Mouse (Mus musculus): ENCODE results near the gene Orai2. TPM values are rescaled to one million over a fixed set of nuclear protein-coding genes. Genes with fewer than 3 reads are reported as not detected.
"Not testable (repeated sequence)": the region's sequence is repeated elsewhere in the genome, so short reads cannot be mapped to it uniquely, and the experiment has no call there.

Gene Orai2
- total RNA-seq, 2 experiments from 2014 or later, result 2.8 to 3.0 TPM

DNA sequence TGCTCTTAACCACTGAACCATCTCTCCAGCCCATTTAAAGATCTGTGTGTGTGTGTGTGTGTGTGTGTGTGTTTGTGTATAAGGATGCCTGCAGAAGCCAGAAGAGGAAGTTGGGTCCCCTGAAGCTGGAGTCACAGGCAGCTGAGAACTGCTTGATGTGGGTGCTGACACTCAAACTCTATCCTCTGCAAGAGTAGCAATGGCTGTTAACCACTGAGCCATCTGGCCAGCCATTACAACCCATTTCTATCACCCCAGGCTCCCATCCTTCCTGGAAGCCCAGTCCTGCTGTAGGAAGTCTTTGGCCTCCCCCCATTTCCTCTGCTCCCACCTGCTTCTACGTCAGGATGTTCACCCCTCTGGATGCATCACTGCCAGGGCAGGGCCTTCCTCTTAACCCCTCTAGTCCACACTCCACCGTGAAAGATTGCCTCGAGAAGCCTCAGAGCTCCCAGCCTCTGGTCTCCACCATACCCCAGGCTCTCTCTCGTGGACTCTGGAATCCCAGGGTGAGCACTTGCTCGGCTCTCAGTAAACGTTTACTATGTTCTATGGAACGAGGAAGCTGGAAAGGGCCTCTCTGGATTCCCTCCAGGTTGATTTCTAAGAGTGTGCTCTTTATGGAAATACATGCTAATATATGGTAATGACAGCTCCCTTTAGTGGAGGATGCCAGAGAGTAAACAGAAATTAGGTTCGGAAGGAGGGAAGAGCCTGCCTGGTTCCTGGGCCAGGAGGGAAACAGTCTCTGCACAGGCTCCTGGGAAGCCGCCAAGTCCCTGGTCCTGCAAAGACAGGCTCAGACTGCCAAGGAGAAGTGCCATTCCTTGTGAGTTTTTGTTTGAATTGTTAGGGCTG lies 3.3 kb upstream of the Orai2 start:
- peak; percentile 20 to 52 for DNase-seq

DNA sequence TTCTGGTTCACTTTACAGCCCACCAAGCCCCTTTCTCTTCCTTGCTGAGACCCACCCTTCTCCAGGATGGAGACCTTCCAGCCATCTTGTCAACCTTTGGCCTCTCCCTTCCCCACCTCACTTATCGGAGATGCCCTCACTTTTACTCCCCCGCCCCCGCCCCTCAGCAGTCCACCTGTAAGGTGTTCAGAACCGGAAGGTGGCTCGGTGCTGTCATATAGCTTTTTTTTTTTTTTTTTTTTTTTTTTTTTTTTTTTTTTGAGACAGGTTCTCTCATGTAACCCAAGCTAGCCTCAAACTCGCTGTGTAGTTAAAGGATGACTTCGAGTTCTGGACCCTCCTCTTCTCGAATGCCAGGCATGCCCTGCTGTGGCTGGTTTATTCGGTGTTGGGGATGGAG lies 2.4 kb upstream of the Orai2 start:
- DNase-seq, result no peak

DNA sequence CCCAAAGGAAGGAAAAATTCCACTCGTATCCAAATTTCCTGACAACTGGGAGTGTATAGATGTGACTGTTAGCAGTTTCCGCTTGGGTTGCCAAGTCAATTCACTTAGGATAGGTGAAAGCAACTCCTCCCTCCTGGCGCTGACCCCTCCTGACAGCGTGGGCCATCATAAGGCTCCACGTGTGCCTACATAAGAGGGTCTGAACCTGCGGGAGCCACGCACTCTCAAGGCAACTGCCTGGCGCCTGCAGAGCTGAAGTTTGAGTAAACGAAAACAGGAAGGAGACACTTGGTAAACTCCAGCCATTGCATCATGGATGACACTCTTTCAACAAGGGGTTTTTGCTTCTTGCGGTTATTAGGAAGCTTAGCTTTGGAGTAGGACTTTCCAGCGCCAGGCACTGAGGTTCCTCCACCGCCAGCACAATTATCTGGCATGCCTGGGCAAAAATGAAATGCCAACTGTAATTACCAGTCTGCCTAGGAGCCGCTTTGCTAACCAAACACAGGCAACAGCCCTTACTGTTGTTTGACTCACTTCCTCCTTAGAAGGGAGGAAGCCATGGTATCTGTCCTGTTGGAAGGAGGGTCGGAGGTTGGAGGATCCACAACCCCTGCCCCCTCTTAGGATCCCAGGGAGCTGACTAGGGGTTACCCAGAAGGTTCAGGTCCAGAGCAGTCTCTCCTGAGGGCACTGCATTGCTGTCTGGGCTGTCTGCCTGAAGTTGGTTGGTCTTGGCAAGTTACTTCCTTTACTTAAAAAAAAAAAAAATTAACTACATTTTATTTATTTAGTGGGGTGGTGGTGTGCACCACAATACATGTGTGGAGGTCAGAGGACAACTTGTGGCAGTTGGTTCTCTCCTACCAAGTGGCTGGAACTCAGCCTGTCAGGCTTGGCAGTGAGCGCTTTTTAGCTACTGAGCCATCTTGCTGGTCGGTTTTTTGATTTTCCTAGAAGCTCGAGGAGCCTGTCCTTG lies 1.1 kb upstream of the Orai2 start:
- DNase-seq, result no peak

DNA sequence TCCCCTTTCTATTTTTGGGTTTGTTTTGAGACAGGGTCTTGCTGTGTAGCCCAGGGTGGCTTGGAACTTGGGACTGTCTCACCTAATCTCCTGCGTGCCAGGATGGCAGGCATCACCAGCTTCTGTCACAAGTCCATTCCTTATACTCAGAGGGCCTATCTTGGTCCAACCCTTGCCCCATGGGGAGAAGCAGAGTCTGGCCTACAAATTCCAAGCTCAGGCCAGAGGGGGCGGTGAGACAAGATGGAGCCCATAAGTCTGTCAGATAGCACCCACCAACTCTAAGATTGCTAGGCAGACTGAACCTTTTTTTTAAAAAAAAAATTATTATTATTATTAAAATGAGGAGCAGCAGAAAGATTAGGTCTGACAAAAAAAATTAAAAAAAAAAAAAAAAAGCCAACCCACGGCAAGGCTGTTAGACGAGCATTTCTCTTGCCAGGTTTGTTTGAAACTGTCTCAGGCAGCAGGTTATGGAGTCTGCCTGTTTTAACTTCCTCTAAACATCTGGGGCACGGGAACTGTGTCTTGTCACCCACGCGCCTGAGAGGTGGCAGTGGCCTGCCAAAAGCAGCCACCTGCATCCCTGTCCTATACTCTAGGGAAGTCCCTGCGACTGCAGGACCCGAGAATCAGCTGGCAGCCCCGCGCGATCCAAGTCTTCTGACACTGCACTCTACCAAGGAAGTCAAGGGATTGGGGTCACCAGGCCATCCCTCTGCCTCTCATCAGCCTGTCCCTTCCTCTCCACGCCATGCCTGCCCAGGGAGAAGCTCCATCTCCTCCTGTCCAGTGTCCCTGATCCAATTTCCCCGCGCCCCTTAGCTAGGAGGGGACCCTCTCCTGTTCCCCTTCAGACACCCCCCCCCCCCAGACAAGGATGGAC lies 644 bp downstream of the Orai2 start:
- DNase-seq, result peak; percentile 17 to 44

DNA sequence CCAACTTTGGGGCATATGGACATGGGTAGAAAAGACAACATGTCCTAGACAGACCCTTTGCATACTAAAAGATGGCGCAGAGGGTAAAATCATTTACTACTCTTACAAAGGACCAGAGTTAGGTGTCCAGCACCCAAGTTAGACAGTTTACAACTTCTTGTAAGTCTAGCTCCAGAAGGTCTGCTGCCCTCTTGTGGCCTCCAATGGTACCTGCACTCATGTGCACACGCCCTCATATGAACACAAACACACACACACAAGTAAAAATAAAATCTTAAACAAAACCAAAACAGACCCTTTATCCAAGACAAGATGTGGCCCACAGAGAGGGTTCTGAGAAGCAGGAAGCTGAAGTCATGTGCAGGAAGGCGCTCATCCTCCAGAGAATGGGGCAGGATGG lies 2.4 kb downstream of the Orai2 start:
- DNase-seq, result no peak

DNA sequence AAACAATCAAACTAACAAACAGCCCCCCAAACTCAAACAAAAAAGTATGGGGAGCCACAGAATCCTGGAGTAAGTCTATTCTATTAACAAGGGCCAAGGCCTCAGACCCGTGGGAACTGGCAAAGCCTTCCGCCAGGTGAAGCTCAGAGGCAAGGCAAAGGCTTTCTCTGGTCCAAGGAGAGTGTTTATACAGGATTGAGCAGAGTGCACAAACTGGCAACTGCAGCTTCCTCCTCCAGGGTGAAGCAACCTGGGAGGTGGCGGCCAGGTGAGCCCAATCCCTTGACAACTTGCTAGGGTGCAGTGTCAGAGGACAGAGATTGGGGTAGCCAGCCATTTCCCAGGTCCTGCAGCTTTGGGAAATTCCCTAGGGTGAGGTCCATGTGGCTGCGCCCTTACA lies 3.2 kb downstream of the Orai2 start:
- DNase-seq, result no peak

DNA sequence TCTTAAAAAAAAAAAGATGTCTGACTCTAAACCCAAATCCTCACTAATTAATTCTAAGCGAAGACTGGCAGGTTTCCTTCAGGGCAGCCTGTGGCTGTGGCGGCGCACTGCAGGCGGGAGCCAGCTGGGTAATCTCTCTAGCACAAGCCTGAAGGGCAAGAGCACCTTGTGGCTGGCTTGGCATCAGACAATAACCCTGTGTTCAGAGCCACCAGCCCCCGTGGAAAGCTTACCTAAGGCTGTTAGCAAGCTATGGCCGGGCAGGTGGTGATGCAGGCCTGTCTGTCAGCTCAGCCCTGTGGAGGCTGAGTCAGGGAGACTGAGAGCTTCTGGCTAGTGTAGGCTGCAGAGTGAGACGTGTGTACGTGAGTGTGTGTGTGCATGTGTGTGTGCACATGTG lies 5.3 kb downstream of the Orai2 start:
- DNase-seq, result no peak

DNA sequence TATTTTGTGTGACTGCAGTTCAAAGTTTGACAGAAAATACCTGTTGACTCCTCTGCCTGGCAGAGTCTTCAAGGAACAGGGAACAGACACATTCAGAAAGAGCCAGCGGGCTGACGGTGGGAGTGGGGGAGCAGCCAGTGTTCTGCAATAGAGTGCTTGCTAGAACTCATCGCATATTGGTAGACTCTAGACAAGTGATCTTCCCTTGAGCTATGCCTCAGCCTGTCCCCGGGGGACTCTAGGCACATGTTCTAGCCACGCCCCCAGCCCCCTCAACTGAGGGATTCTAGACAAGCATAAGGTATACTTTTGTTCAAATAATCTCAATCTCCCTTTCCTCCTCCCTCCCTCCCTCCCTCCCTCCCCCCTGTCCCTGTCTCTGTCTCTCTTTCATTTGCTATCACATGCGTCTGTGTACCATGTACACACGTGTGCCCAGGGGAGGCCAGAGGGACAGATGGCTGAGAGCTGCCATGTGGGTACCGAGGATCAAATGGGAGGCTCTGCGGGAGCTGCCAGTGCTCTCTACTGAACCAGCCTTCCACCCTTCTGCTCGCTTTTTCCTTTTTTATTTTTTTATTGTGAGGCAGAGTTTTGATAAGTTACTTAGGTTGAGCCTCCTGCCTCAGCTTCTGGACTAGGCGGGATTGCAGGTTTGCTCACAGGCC lies 6.6 kb downstream of the Orai2 start:
- DNase-seq, result no peak

DNA sequence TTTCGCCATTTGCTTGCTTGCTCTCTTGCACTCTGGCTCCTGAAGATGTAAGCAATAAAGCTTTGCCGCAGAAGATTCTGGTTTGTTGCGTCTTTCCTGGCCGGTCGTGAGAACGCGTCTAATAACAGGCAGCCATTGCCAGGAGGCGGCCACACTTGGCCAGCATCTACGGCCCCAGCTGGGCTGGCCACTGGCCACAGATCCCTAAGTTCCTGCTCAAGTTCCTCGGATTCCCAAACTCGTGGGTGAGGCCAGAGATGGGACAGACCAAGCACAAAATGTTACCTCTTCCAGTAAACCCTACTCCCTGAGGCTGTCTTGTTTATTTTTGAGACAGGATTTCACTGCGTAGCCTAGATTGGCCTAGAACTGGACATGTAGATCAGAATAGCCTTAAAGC lies 10.4 kb downstream of the Orai2 start:
- DNase-seq, result not testable (repeated sequence)

DNA sequence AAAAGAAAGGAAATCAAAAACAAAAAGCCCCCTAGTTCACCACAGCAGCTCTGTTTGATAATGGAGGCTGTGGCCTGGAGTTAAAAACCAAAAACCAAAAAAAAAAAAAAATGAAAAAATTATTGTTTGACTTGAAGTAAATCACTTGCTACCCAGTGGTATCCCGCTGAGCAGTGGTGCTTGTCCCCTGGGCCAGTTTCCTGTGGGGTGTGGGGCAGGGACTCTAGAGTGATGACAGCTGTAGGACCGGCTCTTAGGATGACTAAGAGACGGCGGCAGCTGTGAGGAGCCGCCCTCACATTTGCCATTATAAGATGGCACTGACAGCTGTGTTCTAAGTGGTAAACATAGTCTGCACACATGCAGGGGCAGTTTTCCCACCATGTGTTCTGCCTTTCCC lies 15.1 kb downstream of the Orai2 start:
- no peak for DNase-seq

DNA sequence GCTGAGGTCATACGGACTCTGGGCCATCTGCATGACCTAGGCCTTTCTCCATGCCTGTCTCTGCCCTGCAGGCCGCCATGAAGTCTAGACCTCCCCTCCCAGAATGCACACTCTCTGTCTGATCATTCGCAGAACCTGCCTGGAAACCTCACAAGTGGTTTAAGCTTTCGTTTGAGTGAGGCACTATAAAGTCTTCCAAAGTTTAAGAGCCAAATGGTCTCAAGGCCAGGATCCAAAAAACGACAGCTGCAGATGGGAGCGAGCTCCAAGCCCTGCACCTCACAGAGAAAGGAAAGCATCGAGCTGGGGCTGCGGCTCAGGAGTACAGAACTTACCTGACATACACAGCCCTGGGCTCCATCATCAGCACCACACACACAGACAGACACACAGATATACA lies 18.1 kb downstream of the Orai2 start:
- no peak for DNase-seq

DNA sequence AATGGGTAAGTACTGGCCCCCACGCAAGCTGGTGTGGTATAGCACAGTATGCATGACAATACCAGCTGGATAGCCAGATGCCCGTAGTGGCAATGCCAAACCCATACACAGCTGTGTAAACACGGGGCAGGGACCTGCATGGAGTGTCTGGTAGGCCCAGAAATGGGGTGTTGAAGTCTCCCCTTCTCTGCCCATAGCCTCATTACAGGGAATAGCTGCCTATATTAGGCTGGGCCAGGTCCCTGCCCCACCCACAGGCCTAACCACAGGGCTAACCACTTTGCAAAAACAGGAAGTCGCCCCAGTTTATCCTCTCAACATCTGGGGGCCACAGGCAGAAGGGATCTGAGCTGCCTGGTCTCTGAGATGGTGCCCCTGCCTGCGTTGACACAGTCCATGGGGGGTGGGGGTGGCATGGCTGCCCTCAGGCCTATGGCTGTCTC lies 21.4 kb downstream of the Orai2 start:
- DNase-seq, result not testable (repeated sequence)

DNA sequence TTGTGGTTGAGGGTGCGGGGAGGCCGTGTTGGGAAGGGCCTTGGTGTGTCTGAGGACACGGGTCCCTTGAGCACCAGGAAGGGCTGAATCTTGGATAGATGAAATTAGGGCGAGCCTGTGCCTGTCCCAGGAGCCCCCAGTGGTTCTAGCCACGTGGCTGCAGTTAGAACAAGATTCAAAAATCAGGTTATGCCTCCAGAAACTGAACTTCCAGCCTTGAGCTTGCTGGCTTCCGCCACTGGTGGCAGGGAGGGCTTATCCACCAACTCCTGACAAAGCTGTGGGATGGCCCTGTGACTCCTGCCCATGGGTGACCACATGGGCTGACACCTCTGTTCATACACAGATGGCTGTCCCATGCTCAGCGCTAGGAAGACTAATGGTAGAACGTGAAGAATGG lies 22.8 kb downstream of the Orai2 start:
- DNase-seq, result no peak

DNA sequence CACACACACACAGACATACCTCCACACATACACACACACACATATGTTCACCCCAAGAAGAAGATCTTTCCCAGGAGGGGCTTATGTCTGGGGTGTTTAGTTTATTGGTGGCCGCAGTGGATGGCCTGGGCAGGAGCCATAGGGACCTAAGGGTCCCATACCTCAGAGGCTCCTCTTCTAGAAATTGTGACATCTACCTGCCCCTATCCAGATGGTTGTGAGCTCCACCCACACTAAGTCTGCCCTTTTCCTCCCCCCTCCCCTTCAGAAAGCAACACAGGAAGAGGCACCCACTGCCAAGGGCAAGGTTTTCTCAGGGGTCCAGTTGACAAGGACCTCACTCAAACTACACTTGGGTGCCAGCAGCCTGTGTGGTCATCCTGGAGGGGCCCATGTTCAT lies 23.6 kb downstream of the Orai2 start:
- DNase-seq, result no peak

DNA sequence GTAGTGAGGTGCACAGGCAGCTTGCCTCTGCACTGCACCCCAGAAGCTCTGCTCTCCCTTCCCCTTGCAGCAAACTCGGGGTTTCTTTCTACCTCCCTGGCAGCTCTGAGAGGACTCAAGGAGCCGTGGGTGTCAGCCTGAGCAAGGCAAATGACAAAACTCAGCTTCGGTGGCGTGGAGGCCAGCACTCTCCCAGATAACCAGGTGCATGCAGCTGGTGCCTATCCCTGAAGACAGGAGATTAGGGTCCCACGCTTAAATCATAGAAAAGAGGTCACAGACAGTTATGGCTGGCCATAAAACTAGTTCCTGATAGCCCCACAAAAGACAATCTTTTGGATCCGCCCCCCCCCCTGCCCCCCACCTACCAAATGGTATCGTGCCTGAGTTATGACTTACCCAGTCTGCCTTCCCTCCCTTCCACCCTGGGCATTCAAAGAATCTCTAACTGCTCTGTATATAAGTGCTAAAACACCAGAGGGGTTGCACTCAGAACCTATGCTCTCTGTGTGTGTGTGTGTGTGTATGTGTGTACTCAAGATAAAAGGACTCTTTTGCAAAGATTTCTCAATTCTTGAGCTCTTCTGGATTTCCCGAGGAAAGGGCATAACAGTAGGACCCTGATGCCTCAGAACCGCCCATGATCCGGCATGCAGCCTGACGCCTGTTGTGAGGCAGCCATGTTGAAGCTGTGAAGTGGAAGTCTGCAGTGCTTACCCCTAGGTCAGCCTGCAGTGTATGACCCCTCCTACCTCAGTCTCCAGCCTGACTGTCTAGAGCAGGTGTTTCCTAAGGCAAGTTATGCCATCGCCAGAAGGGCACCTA lies 25.7 kb downstream of the Orai2 start:
- no peak for DNase-seq

DNA sequence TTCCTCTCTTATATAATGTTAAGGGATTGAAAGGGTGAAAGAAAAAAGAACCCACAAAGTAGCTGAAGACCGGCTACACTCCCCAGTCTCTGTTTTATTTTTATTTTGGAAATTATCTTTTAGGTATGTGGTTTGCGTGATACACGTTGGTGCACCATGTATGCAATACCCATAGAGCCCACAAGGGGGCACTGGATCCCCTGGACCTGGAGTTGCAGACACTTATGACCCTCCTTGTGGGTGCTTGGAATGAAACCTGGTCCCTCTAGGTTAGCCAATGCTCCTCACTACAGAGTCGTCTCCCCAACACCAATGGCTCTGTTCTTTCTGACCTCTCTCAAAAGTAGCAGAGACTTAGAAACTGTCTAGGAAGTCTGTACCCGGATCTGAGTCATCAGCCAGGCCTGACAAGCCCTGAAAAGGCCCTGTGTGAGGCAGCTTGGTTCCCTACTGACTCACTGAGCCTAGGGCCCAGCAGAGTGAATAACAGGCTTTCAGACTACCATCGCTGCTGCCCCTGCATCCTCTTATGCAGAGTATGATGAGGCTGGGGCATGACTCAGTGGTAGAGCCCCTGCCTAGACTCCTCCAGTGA lies 27.3 kb downstream of the Orai2 start:
- no peak for DNase-seq

DNA sequence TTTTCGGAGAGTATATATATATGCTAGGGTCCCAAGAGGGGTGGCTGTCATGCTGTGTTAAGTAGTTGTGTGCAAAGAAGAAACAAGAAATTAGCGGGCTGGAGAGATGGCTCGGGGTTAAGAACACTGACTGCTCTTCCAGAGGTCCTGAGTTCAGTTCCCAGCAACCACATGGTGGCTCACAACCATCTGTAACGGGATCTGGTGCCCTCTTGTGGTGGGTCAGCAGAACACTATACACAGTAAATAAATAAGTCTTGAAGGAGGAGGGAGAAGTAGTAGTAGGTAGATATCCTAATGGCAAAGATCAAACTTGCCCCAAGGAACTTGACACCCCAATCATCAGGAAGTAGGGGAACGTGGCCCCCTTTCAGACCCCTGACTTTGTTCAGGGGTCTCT lies 27.8 kb downstream of the Orai2 start:
- DNase-seq, result no peak

DNA sequence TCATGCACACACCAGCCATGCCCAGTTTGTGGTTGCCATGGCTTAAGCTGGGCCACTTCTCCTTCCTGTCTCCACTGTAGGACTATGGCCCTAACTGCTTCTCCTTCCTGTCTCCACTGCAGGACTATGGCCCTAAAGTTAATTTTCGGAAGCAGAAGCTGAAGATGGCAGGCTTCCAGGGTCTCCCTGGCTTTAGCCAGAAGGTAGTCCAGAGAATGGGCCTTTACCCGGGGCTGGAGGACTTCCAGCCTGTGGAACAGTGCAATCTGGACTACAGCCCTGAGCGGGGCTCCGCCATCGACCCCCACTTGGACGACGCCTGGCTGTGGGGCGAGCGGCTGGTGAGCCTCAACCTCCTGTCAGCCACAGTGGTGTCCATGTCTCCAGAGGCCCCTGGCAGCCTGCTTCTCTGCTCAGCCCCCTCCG lies 30.4 kb downstream of the Orai2 start:
- no peak for DNase-seq

DNA sequence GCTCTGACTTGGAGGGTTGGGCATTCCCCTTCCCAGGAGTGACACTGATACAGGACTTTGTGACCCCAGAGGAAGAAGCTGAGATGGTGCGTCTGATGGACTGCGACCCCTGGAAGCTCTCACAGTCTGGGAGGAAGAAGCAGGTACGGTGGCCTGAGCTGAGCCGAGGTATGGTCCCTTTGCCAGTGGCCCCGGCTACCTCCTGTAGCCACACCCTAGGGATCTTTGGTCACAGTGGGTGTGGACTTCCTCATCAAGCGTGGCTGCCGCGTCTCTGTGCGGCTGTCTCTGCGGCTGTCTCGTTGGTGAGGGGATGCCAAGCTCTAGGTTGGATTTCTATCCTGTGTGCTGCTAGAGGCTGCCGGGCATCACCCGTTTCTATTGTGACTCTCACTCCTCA lies 31.1 kb downstream of the Orai2 start:
- DNase-seq, result no peak

DNA sequence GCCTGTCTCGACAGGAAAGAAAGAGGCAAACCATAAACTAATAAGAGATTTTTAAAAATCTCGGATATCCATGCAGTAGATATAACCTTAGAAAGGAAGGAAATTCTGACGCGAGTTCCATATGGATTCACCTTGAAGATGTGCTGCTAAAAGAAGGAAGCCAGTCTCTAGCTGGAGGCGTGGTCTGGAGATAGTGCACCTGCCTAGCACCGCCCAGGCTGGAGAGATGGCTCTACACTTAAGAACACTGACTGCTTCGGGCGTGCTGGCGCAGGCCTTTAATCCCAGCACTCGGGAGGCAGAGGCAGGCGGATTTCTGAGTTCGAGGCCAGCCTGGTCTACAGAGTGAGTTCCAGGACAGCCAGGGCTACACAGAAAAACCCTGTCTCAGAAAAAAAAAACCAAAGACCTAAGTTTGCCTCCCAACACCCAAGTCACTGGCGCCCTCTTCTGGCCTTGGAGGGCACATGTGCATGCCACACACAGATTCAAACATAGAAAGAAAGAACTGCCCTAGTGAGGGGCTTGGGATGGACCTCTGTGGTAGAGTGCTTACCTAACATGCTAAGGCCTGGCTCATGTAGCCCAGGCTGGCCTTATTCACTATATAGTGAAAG lies 32.7 kb downstream of the Orai2 start:
- DNase-seq, result peak; percentile 49 to 68
